Mouse (Mus musculus) stomach, embryonic 16.5 days (tissue): Measurements from ENCODE around the gene Dcp1b. TPM values are rescaled to one million over a fixed set of nuclear protein-coding genes. Genes with fewer than 3 reads are reported as not detected.
"Not testable (repeated sequence)": the region's sequence is repeated elsewhere in the genome, so short reads cannot be mapped to it uniquely, and the experiment has no call there.

Source experiments
- ATAC-seq: fragments of 200-750 bp; cut with Nextera tagmentation; 2 replicates; pipeline ENCODE4 v1.8.0; 2017; ENCODE audit warnings: moderate number of reproducible peaks, moderate TSS enrichment; ENCODE audit not compliant: insufficient read depth, low FRiP score
- H3K27ac ChIP-seq: fragments of 300-500 bp; sonication (generic); 2 replicates; pipeline ENCODE4 v1.5.1; 2014; ENCODE audit warnings: low read length
- H3K27me3 ChIP-seq: fragments of 300-500 bp; sonication (generic); 2 replicates; pipeline ENCODE4 v1.6.1; 2014; ENCODE audit warnings: low read length, control low read depth, mixed read lengths; ENCODE audit not compliant: control insufficient read depth, insufficient read depth
- H3K36me3 ChIP-seq: fragments of 300-500 bp; sonication (generic); 2 replicates; pipeline ENCODE4 v1.6.1; 2014; ENCODE audit warnings: low read length; ENCODE audit not compliant: control insufficient read depth, insufficient read depth
- H3K4me1 ChIP-seq: fragments of 300-500 bp; sonication (generic); 2 replicates; pipeline ENCODE4 v1.6.1; 2014; ENCODE audit warnings: low read length, control low read depth, mixed read lengths; ENCODE audit not compliant: control insufficient read depth, insufficient read depth
- H3K4me2 ChIP-seq: fragments of 300-500 bp; sonication (generic); 2 replicates; pipeline ENCODE4 v1.6.1; 2014; ENCODE audit warnings: low read depth, low read length, mixed read lengths
- H3K4me3 ChIP-seq: fragments of 300-500 bp; sonication (generic); replicated peaks from 2 replicates; pipeline ENCODE4 v1.5.1; 2014; ENCODE audit warnings: mild to moderate bottlenecking, low read length
- H3K9ac ChIP-seq: fragments of 300-500 bp; sonication (generic); 2 replicates; pipeline ENCODE4 v1.6.1; 2014; ENCODE audit warnings: low read length
- H3K9me3 ChIP-seq: fragments of 300-500 bp; sonication (generic); replicated peaks from 2 replicates; pipeline ENCODE4 v1.6.1; 2016; ENCODE audit warnings: low read length, control low read depth; ENCODE audit not compliant: control insufficient read depth
- WGBS: fragments of 180-500 bp; shearing (Covaris S2); extraction: QIAGEN DNeasy Blood & Tissue Kit; methylation state at CpG from one replicate; pipeline ENCODE4 v1.1.7; 2014; 5-methylcytosine and 5-hydroxymethylcytosine counted together
- polyA plus RNA-seq: library from polyadenylated mRNA; unstranded; fragments of >200 nt; fragmentation: Nextera tagmentation; extraction: Ambion mirVana; gene quantifications from 2 replicates; pipeline ENCODE4 v1.2.1, GENCODE M21; 2015

Gene Dcp1b
- polyA plus RNA-seq, 1 experiment from 2014 or later: 8.3 TPM

- H3K9me3 ChIP-seq: no peaks in the 10 kb centered on the region
- H3K27me3 ChIP-seq: no peaks in the 10 kb centered on the region
- no peak overlapping the region for H3K4me2 ChIP-seq
- peaks cover 3% of the 10 kb centered on the region; the same call in 1 of the 2 replicates for H3K4me1 ChIP-seq
- 68% methylated on average over 5 of the region's 5 CpGs for WGBS
- H3K4me3 ChIP-seq: no peak overlapping the region
- H3K27ac ChIP-seq: peak overlapping the region; percentile 8; the same call in 1 of the 2 replicates
- no peak overlapping the region for H3K9ac ChIP-seq
- H3K36me3 ChIP-seq: no peaks in the 10 kb centered on the region
- no peak; the same call in 1 of the 2 replicates for ATAC-seq
These were observed 25.3 kb downstream of the Dcp1b start for GRCm38 (mm10) chr6:119200362-119200761.

- H3K9ac ChIP-seq: no peak overlapping the region
- H3K27me3 ChIP-seq: no peaks in the 10 kb centered on the region
- no peak for ATAC-seq
- H3K9me3 ChIP-seq: no peaks in the 10 kb centered on the region
- no peak overlapping the region for H3K4me3 ChIP-seq
- no peak overlapping the region for H3K4me2 ChIP-seq
- H3K36me3 ChIP-seq: no peaks in the 10 kb centered on the region
- 87% methylated on average over 4 of the region's 4 CpGs for WGBS
- H3K4me1 ChIP-seq: peaks cover 3% of the 10 kb centered on the region; the same call in 1 of the 2 replicates
- H3K27ac ChIP-seq: no peak overlapping the region
These were observed 26.5 kb downstream of the Dcp1b start for GRCm38 (mm10) chr6:119201575-119201974.

- 86% methylated on average over 7 of the region's 7 CpGs for WGBS
- Histone ChIP-seq H3K27me3 (no peaks in the 10 kb centered on the region), H3K4me2 (no peak overlapping the region), H3K9me3 (no peaks in the 10 kb centered on the region), H3K9ac (no peak overlapping the region), H3K36me3 (no peaks in the 10 kb centered on the region), H3K4me1 (no peaks in the 10 kb centered on the region), H3K27ac (no peak overlapping the region), H3K4me3 (no peak overlapping the region)
- no peak for ATAC-seq
These were observed 29.2 kb downstream of the Dcp1b start for GRCm38 (mm10) chr6:119204286-119204685.

GRCm38 (mm10) chr6:119204915-119205314 lies 29.9 kb downstream of the Dcp1b start:
- Histone ChIP-seq H3K4me1 (no peaks in the 10 kb centered on the region), H3K9me3 (no peaks in the 10 kb centered on the region), H3K4me3 (no peak overlapping the region), H3K9ac (no peak overlapping the region), H3K27ac (no peak overlapping the region), H3K27me3 (no peaks in the 10 kb centered on the region), H3K36me3 (no peaks in the 10 kb centered on the region), H3K4me2 (no peak overlapping the region)
- 71% methylated on average over 3 of the region's 3 CpGs for WGBS
- no peak for ATAC-seq

- WGBS: 80% methylated on average over 7 of the region's 7 CpGs
- not testable (repeated sequence) for H3K4me3 ChIP-seq, H3K4me2 ChIP-seq, H3K27me3 ChIP-seq, H3K27ac ChIP-seq, H3K4me1 ChIP-seq, H3K9me3 ChIP-seq, ATAC-seq, H3K9ac ChIP-seq, H3K36me3 ChIP-seq
These were observed 31.0 kb downstream of the Dcp1b start for GRCm38 (mm10) chr6:119206006-119206405.

GRCm38 (mm10) chr6:119213375-119213774 lies 38.3 kb downstream of the Dcp1b start:
- no peaks in the 10 kb centered on the region for H3K9me3 ChIP-seq
- ATAC-seq: no peak
- WGBS: 77% methylated on average over 5 of the region's 5 CpGs
- no peaks in the 10 kb centered on the region for H3K4me1 ChIP-seq
- H3K4me3 ChIP-seq: no peak overlapping the region
- H3K9ac ChIP-seq: no peak overlapping the region
- H3K36me3 ChIP-seq: peaks cover 8% of the 10 kb centered on the region; the same call in 1 of the 2 replicates
- H3K27ac ChIP-seq: no peak overlapping the region
- no peak overlapping the region for H3K4me2 ChIP-seq
- H3K27me3 ChIP-seq: no peaks in the 10 kb centered on the region

- Histone ChIP-seq H3K9me3 (no peaks in the 10 kb centered on the region), H3K27me3 (no peaks in the 10 kb centered on the region), H3K27ac (no peak overlapping the region), H3K4me1 (no peaks in the 10 kb centered on the region), H3K4me2 (no peak overlapping the region), H3K36me3 (peaks cover 8% of the 10 kb centered on the region; the same call in 1 of the 2 replicates), H3K9ac (no peak overlapping the region), H3K4me3 (no peak overlapping the region)
- WGBS: 74% methylated on average over 6 of the region's 6 CpGs
- ATAC-seq: no peak
These were observed 39.1 kb downstream of the Dcp1b start for GRCm38 (mm10) chr6:119214190-119214589.

GRCm38 (mm10) chr6:119215040-119215613 lies 40.1 kb downstream of the Dcp1b start:
- Histone ChIP-seq H3K4me3 (no peak overlapping the region), H3K9ac (no peak overlapping the region), H3K36me3 (peaks cover 8% of the 10 kb centered on the region; the same call in 1 of the 2 replicates), H3K27me3 (no peaks in the 10 kb centered on the region), H3K9me3 (no peaks in the 10 kb centered on the region), H3K4me1 (no peaks in the 10 kb centered on the region), H3K4me2 (no peak overlapping the region), H3K27ac (no peak overlapping the region)
- 83% methylated on average over 10 of the region's 10 CpGs for WGBS
- no peak for ATAC-seq

GRCm38 (mm10) chr6:119217661-119218060 lies 42.6 kb downstream of the Dcp1b start:
- H3K4me3 ChIP-seq: no peak overlapping the region
- H3K9ac ChIP-seq: no peak overlapping the region
- no peak overlapping the region for H3K4me2 ChIP-seq
- no peak for ATAC-seq
- H3K4me1 ChIP-seq: no peaks in the 10 kb centered on the region
- no peaks in the 10 kb centered on the region for H3K9me3 ChIP-seq
- H3K36me3 ChIP-seq: peaks cover 8% of the 10 kb centered on the region; the same call in 1 of the 2 replicates
- H3K27ac ChIP-seq: no peak overlapping the region
- no peaks in the 10 kb centered on the region for H3K27me3 ChIP-seq
- WGBS: 64% methylated on average over 4 of the region's 4 CpGs
